8 mouse cellular contexts compared by ENCODE assay signal in the genomic region with DNA sequence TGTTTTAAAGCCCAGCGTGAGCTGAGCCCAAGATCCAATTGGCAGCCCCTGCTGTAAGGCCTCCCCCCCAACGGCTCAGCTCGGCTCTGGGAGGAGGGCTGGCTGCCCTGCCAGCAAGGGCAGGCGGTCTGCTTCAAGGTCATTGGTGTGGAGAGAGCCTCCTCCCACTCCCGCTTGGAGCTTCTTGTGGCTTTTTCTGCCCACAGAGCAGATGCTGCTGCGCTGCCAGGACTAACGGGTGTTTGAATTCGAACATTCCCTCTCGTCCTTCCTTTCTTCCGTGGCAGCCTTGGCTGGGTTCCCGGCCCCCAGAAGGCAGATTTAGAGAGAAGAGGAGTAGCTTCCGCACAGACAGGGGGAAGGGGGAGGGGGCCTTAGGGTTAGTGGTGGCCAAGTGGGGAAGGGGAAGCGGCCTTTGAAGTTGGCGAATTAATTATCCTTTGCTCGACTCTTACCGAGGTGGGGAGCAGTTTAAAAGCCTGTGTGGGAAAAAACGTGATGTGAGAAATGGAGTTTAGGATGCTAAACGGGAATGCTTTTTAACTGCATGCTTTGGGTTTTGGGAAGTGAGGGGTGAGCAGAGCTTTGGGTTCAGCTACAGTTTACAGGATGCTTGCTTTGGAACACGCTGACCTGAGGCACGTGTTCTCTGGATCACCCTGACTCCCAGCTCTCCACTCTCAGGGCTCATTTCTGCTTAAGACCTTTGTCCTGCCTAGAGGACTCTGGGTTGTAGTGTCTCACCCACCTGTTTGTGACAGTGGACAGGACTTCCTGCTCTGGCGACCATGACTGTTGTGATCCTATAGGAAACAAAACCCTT.
A peak's percentile ranks its signal among the peaks of the same experiment; 100 is the strongest.
DNase-seq lines count a peak whose midpoint lies in the region; ATAC-seq and TF ChIP-seq lines count a peak whose summit lies in the region.

No protein-coding gene starts in this region.

- in situ Hi-C loops in CH12.LX (cut with MboI; ENCODE audit: low pct_ligation_motif_present, low pct_unique_long_range_greater_than_20kb, low sequenced_read_pairs): no loop called here

- peak overlapping the region; percentile 43 for H3K9ac ChIP-seq in CH12.LX (ENCODE audit: insufficient read depth, low read depth)
- no peak overlapping the region for H3K9ac ChIP-seq in embryonic facial prominence, embryonic 15.5 days
- H3K9ac ChIP-seq in lung, embryonic 16.5 days (ENCODE audit: low read length): no peak overlapping the region

- no peak for TF ChIP-seq CTCF in CH12.LX (conservative IDR thresholded peaks at IDR 0.05 in 1 of 2, IDR thresholded peaks at IDR 0.05 in 1 of 2; ENCODE audit: low read depth in 2 of 2, low read length in 2 of 2)
- TF ChIP-seq CTCF in bone marrow, adult 2 months (IDR thresholded peaks at IDR 0.05; ENCODE audit: control insufficient read depth, insufficient read depth, low read length): no peak

- TF ChIP-seq POLR2A in CH12.LX (IDR thresholded peaks at IDR 0.05; ENCODE audit: low read depth, low read length): peak; percentile 51
- no peak for TF ChIP-seq POLR2A in bone marrow, adult 2 months (IDR thresholded peaks at IDR 0.05; ENCODE audit: borderline replicate concordance, control insufficient read depth, low read depth, low read length)

- no peaks in the 10 kb centered on the region for H3K9me3 ChIP-seq in CH12.LX (replicated peaks; ENCODE audit: low read length)
- no peaks in the 10 kb centered on the region for H3K9me3 ChIP-seq in embryonic facial prominence, embryonic 15.5 days (replicated peaks)
- H3K9me3 ChIP-seq in lung, embryonic 16.5 days (ENCODE audit: control insufficient read depth, low read length): no peaks in the 10 kb centered on the region

- no peak for TF ChIP-seq EP300 in CH12.LX (IDR thresholded peaks at IDR 0.05; ENCODE audit: low read length)

- H3K27ac ChIP-seq in CH12.LX (ENCODE audit: insufficient read depth, low read depth): peak overlapping the region; percentile 54
- H3K27ac ChIP-seq in bone marrow, adult 2 months (ENCODE audit: control insufficient read depth, insufficient read depth, low read depth, low read length, poor library complexity): peak overlapping the region; percentile 70
- 0 out of 2 replicates have a peak overlapping the region, but pooled peaks have one; percentile 41 for H3K27ac ChIP-seq in embryonic facial prominence, embryonic 15.5 days (replicated peaks)
- H3K27ac ChIP-seq in lung, embryonic 16.5 days (ENCODE audit: low read length): peak overlapping the region; percentile 23

- no peak for TF ChIP-seq RAD21 in CH12.LX (IDR thresholded peaks at IDR 0.05; ENCODE audit: low read depth, low read length)

- intact Hi-C loops in heart, postnatal 10 days (cut with DNase I): no loop called here

- dilution Hi-C loops in CH12.LX (cut with MboI; ENCODE audit: extremely low pct_ligation_motif_present, extremely low pct_unique_long_range_greater_than_20kb, low sequenced_read_pairs): no loop called here

- H3K27me3 ChIP-seq in CH12.LX (replicated peaks): no peaks in the 10 kb centered on the region
- H3K27me3 ChIP-seq in embryonic facial prominence, embryonic 15.5 days: no peaks in the 10 kb centered on the region
- no peaks in the 10 kb centered on the region for H3K27me3 ChIP-seq in lung, embryonic 16.5 days (ENCODE audit: control insufficient read depth, insufficient read depth, low read depth, low read length)

- peak; percentile 57 for DNase-seq in CH12.LX (ENCODE audit: extremely low read depth)
- DNase-seq in heart, postnatal 10 days: peak; percentile 38 to 43
- peak; percentile 90 for DNase-seq in layer of hippocampus, adult 9-11 months
- peak; percentile 51 for DNase-seq in ovary, postnatal 14 days (ENCODE audit: low spot score)
- DNase-seq in urinary bladder, postnatal 4 days (ENCODE audit: low spot score in 2 of 2): peak; percentile 69 to 75

- no peak overlapping the region for H3K4me3 ChIP-seq in CH12.LX (replicated peaks in 1 of 3; ENCODE audit: low read depth in 2 of 3, low read length in 2 of 3, poor library complexity in 1 of 3)
- no peak overlapping the region for H3K4me3 ChIP-seq in bone marrow, adult 2 months (replicated peaks; ENCODE audit: control insufficient read depth, low read depth, low read length)
- H3K4me3 ChIP-seq in embryonic facial prominence, embryonic 15.5 days (replicated peaks): 0 out of 2 replicates have a peak overlapping the region, but pooled peaks have one; percentile 17
- no peak overlapping the region for H3K4me3 ChIP-seq in lung, embryonic 16.5 days (ENCODE audit: low read length)

- H3K36me3 ChIP-seq in CH12.LX (replicated peaks in 1 of 2; ENCODE audit: control insufficient read depth in 1 of 2, insufficient read depth in 1 of 2, low read length in 1 of 2): peaks cover 34 to 71% of the 10 kb centered on the region in 2 experiments
- no peaks in the 10 kb centered on the region for H3K36me3 ChIP-seq in embryonic facial prominence, embryonic 15.5 days
- no peaks in the 10 kb centered on the region for H3K36me3 ChIP-seq in lung, embryonic 16.5 days (ENCODE audit: control insufficient read depth, insufficient read depth, low read length)

- peak; percentile 81 for ATAC-seq in embryonic facial prominence, embryonic 15.5 days (ENCODE audit: insufficient number of reproducible peaks, low FRiP score, low TSS enrichment, low read depth)
- peak; percentile 92 for ATAC-seq in lung, embryonic 16.5 days (ENCODE audit: low read depth)

- peak overlapping the region; percentile 54 for H3K4me2 ChIP-seq in CH12.LX (ENCODE audit: insufficient read depth, low read depth, poor library complexity, severe bottlenecking)
- H3K4me2 ChIP-seq in embryonic facial prominence, embryonic 15.5 days (replicated peaks): peak overlapping the region; percentile 42
- H3K4me2 ChIP-seq in lung, embryonic 16.5 days (ENCODE audit: low read depth, low read length): peak overlapping the region; percentile 46

- peaks cover 68 to 98% of the 10 kb centered on the region in 2 experiments for H3K4me1 ChIP-seq in CH12.LX (ENCODE audit: control insufficient read depth in 1 of 2, insufficient read depth in 2 of 2)
- H3K4me1 ChIP-seq in bone marrow, adult 2 months (ENCODE audit: control insufficient read depth, insufficient read depth, low read length): peaks cover 10% of the 10 kb centered on the region
- H3K4me1 ChIP-seq in embryonic facial prominence, embryonic 15.5 days: peaks cover 12% of the 10 kb centered on the region
- peaks cover 6% of the 10 kb centered on the region for H3K4me1 ChIP-seq in lung, embryonic 16.5 days (replicated peaks; ENCODE audit: control insufficient read depth, insufficient read depth, low read length)

- 3% methylated on average over 21 of the region's 21 CpGs for WGBS in bone marrow, adult 2 months
- 1% methylated on average over 21 of the region's 21 CpGs for WGBS in embryonic facial prominence, embryonic 15.5 days
- 1% methylated on average over 21 of the region's 21 CpGs for WGBS in lung, embryonic 16.5 days

- H3K79me2 ChIP-seq in CH12.LX (replicated peaks; ENCODE audit: control insufficient read depth, extremely low read depth, insufficient read depth, poor library complexity, severe bottlenecking): peaks cover 83% of the 10 kb centered on the region

TF ChIP-seq in CH12.LX, 34 proteins besides CTCF, POLR2A, EP300 and RAD21:
- TF ChIP-seq MYC (IDR thresholded peaks at IDR 0.05; ENCODE audit: low read depth, low read length): 0 out of 2 replicates have a peak, but pooled peaks have one; percentile 35
- peak; percentile 14; the same call in 1 of the 2 replicates for TF ChIP-seq TCF12 (IDR thresholded peaks at IDR 0.05; ENCODE audit: low read depth, low read length)
- peak; percentile 35; the same call in 1 of the 2 replicates for TF ChIP-seq ETS1 (conservative IDR thresholded peaks at IDR 0.05; ENCODE audit: low read depth, low read length)
- TF ChIP-seq BHLHE40 (IDR thresholded peaks at IDR 0.05; ENCODE audit: low read depth, low read length): peak; percentile 11; the same call in 1 of the 2 replicates
- TF ChIP-seq UBTF (IDR thresholded peaks at IDR 0.05; ENCODE audit: low read depth, low read length): no peak
- TF ChIP-seq NRF1 (IDR thresholded peaks at IDR 0.05; ENCODE audit: low read depth, low read length): no peak
- peak; percentile 64; the same call in 1 of the 2 replicates for TF ChIP-seq CHD1 (IDR thresholded peaks at IDR 0.05; ENCODE audit: low read depth, low read length)
- TF ChIP-seq MAX (IDR thresholded peaks at IDR 0.05; ENCODE audit: low read length): peak; percentile 57
TF ChIP-seq in CH12.LX: peak in this region for 6.
